Mouse (Mus musculus) stomach, postnatal 0 days (tissue): ENCODE data around the gene Chst15.

Source experiments
- CTCF ChIP-seq: IDR thresholded peaks from 2 replicates; pipeline ENCODE4 v1.5.1; 2016; ENCODE audit warnings: antibody characterized with exemption, low read depth, mild to moderate bottlenecking, moderate library complexity
- EP300 ChIP-seq: optimal IDR thresholded peaks from 2 replicates; pipeline ENCODE3; 2016; ENCODE audit warnings: antibody characterized with exemption

- TF ChIP-seq CTCF (no peak), EP300 (no peak)
These were observed 10.2 kb downstream of the Chst15 start for GRCm38 (mm10) chr7:132306671-132307412.
